16 mouse cellular contexts compared by ENCODE assay signal in the genomic region with DNA sequence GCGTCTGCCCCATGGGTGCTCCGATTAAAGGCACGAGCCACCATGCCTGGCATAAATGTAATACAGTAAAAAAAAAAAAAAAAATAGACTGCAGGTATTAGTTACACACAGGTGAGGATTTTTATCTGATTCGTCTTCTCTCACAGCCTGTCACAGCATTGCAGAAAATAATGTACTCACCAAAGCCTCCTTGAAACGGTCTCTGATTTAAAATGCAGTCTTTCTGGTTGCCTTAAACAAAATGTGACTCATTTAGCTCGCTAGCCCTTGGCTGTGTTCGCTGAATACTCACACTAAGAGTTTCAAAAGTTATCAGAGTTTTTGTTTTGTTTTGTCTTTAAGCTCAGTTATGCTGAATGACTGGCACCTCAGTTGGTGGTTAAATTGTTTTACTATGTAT.
"Had no signal": no experiment of that assay in that cellular context is flagged by ENCODE, and none has a peak within 500 bp of the region (broad histone marks: within the 10 kb centered on the region; RNA-seq: fewer than 3 reads in every experiment).

No protein-coding gene starts in this region.

- H3K9me3 ChIP-seq: liver, embryonic 15.5 days; lung, embryonic 15.5 days; midbrain, embryonic 12.5 days; neural tube, embryonic 12.5 days had no signal

- H3K4me1 ChIP-seq: liver, embryonic 15.5 days; lung, embryonic 15.5 days; megakaryocyte, embryonic 14.5 days; midbrain, embryonic 12.5 days; neural tube, embryonic 12.5 days had no signal

- H3K36me3 ChIP-seq: liver, embryonic 15.5 days; lung, embryonic 15.5 days; midbrain, embryonic 12.5 days; neural tube, embryonic 12.5 days had no signal

- H3K27me3 ChIP-seq: liver, embryonic 15.5 days; lung, embryonic 15.5 days; megakaryocyte, embryonic 14.5 days; midbrain, embryonic 12.5 days; neural tube, embryonic 12.5 days had no signal

- H3K4me3 ChIP-seq: liver, embryonic 15.5 days; lung, embryonic 15.5 days; megakaryocyte, embryonic 14.5 days; midbrain, embryonic 12.5 days; neural tube, embryonic 12.5 days had no signal

- H3K27ac ChIP-seq: liver, embryonic 15.5 days; lung, embryonic 15.5 days; macrophage; midbrain, embryonic 12.5 days; neural tube, embryonic 12.5 days had no signal

- ATAC-seq: liver, postnatal 0 days; lung, postnatal 0 days had no signal

- H3K4me2 ChIP-seq: liver, embryonic 15.5 days; lung, embryonic 15.5 days; midbrain, embryonic 12.5 days; neural tube, embryonic 12.5 days had no signal

- H3K9ac ChIP-seq: liver, embryonic 15.5 days; liver, postnatal 0 days; lung, embryonic 15.5 days; midbrain, embryonic 12.5 days; neural tube, embryonic 12.5 days had no signal

- DNase-seq: liver, postnatal 0 days; lung, adult 2 months; lung, postnatal 14 days; lung, postnatal 36 days; right cerebral cortex, postnatal 14 days; spleen, adult 18-20 months; thymus, adult 18-20 months; thymus, postnatal 14 days; thymus, postnatal 36 days had no signal
